Mouse (Mus musculus): Measurements from ENCODE around the gene Gp9. TPM values are rescaled to one million over a fixed set of nuclear protein-coding genes. Genes with fewer than 3 reads are reported as not detected.

The Gp9 gene
- total and polyA plus RNA-seq, 2 experiments from 2014 or later = not detected

DNA sequence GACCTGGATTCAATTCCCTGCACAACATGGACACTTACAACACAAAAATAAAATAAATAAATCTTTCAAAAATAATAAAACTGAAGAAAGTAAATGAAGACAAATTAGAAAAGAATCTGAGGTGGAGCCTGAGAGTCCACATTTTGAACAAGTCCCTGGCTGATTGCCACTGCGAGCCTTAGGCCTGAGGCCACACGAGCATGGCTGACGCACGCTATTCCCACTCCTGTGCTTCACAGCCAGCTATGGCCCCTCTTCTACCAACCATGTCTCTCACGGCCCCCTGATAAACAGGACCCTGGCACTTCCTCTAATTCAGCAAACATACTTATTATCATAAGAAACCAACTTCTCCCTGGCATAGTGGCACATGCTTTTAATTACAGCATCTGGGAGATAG, 8.7 kb downstream of the Gp9 start:
- peaks cover 8% of the 10 kb centered on the region; the same call in 1 of the 2 replicates for H3K36me3 ChIP-seq (ENCODE audit: insufficient read depth, low read length)
- H3K4me3 ChIP-seq (ENCODE audit: low read depth, low read length) = no peak overlapping the region
- H3K27ac ChIP-seq (ENCODE audit: low read depth, low read length) = no peak overlapping the region
- DNase-seq (ENCODE audit: low spot score) (no peak), ATAC-seq (ENCODE audit: low FRiP score) (no peak)
- H3K27me3 ChIP-seq (ENCODE audit: insufficient read depth, low read length) = no peaks in the 10 kb centered on the region
- H3K9ac ChIP-seq (replicated peaks; ENCODE audit: low read length, poor library complexity, severe bottlenecking) = no peak overlapping the region
- H3K9me3 ChIP-seq (ENCODE audit: low read length) = no peaks in the 10 kb centered on the region
- no peak overlapping the region for H3K4me2 ChIP-seq (ENCODE audit: low read depth, low read length, poor library complexity, severe bottlenecking)
- WGBS = 81% methylated on average over 5 of the region's 5 CpGs
- H3K4me1 ChIP-seq (ENCODE audit: insufficient read depth, low read length) = no peaks in the 10 kb centered on the region
- TF ChIP-seq CTCF (IDR thresholded peaks at IDR 0.05) = no peak

DNA sequence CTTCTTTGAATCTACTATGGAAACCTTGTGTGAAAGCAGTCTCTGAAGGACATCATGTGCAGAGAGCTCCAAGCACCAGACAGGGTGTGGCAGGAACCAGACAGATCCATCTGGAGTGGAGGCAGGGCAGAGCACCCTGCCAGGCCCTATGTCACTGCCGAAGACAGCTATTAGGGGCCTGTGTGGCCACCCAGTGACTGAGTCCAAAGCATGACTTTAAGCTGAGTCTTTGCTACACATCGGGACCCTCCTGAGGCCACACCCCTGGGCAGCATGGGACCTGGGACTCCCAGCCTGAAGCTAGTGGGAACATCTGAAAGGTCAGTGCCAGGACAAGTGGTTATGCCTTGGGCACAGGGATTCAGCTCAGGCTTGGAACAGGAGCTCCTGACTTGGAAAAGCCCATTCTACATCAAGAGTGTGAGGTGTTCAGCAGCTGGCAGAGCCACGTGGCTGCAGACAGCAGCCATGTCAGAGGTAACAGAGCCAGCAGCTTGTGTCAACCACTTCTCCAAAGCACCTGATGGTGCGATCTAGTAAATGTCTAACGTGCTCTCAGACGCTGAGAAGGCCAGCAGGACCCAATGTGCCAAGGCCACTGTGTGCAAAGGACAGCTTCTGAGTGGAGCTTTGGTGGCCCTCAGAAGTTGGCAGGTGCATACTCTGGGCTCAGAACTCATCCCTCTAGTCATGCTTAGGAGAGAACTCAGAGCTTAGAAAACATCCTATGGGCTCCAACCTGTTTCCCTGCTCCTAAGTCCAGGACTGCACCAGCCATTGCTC, 9.4 kb downstream of the Gp9 start:
- H3K27me3 ChIP-seq (ENCODE audit: insufficient read depth, low read length) = no peaks in the 10 kb centered on the region

DNA sequence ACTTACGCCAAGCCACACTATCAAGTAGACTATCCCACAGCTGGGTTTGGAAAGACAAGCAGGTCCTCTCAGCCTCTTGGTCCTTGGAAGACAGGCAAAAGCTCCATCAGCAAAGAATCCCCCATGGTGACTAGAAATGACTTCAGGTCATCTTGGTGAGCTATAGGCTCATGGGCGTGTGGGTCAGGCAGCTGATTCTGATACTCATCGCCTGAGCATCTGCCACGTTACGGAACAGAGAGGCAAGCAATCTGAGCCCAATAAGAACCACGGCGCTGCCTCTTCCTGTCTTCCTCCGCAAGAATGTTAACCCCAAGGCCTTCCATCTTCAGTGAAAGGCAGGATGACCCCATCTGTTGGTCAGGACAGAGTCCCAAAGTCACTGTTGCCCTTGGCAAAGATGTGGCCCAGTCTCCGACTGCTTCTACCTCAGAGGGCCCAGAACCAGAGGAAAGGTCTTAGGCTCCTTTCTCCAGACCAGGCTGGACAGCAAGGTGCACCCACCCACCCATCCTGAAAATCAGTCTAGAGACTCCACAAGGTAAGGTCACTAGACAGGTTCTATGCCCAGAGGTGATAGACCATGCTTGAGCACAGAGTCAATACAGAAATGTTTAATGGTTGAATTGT, 10.5 kb downstream of the Gp9 start:
- peaks cover 17% of the 10 kb centered on the region for H3K36me3 ChIP-seq (ENCODE audit: insufficient read depth, low read length)
- no peak overlapping the region for H3K9ac ChIP-seq (replicated peaks; ENCODE audit: low read length, poor library complexity, severe bottlenecking)
- H3K27me3 ChIP-seq (ENCODE audit: insufficient read depth, low read length) = no peaks in the 10 kb centered on the region
- TF ChIP-seq CTCF (IDR thresholded peaks at IDR 0.05) = no peak
- H3K4me1 ChIP-seq (ENCODE audit: insufficient read depth, low read length) = no peaks in the 10 kb centered on the region
- H3K4me3 ChIP-seq (ENCODE audit: low read depth, low read length) = no peak overlapping the region
- ATAC-seq (ENCODE audit: low FRiP score) = no peak
- 96% methylated on average over 9 of the region's 9 CpGs for WGBS
- no peaks in the 10 kb centered on the region for H3K9me3 ChIP-seq (ENCODE audit: low read length)
- DNase-seq (ENCODE audit: low spot score) = no peak
- H3K4me2 ChIP-seq (ENCODE audit: low read depth, low read length, poor library complexity, severe bottlenecking) = no peak overlapping the region
- no peak overlapping the region for H3K27ac ChIP-seq (ENCODE audit: low read depth, low read length)

More for the DNA sequence above, 9.4 kb downstream of the Gp9 start:
- ATAC-seq (ENCODE audit: low FRiP score) (no peak), DNase-seq (ENCODE audit: low spot score) (no peak)
- Histone ChIP-seq H3K27ac (ENCODE audit: low read depth, low read length) (no peak overlapping the region), H3K4me3 (ENCODE audit: low read depth, low read length) (no peak overlapping the region), H3K9me3 (ENCODE audit: low read length) (no peaks in the 10 kb centered on the region), H3K9ac (replicated peaks; ENCODE audit: low read length, poor library complexity, severe bottlenecking) (no peak overlapping the region), H3K4me1 (ENCODE audit: insufficient read depth, low read length) (no peaks in the 10 kb centered on the region), H3K36me3 (ENCODE audit: insufficient read depth, low read length) (peaks cover 14% of the 10 kb centered on the region), H3K4me2 (ENCODE audit: low read depth, low read length, poor library complexity, severe bottlenecking) (no peak overlapping the region)
- 89% methylated on average over 6 of the region's 6 CpGs for WGBS
- no peak for TF ChIP-seq CTCF (IDR thresholded peaks at IDR 0.05)

- peak; percentile 22 for DNase-seq (ENCODE audit: low spot score)
- no peak overlapping the region for H3K4me3 ChIP-seq (ENCODE audit: low read depth, low read length)
- no peak overlapping the region for H3K9ac ChIP-seq (replicated peaks; ENCODE audit: low read length, poor library complexity, severe bottlenecking)
Observed at GRCm38 (mm10) chr6:87788896-87789587, 11.2 kb downstream of the Gp9 start.

GRCm38 (mm10) chr6:87789791-87790190, 11.9 kb downstream of the Gp9 start:
- WGBS = 95% methylated on average over 6 of the region's 6 CpGs
- no peak for DNase-seq (ENCODE audit: low spot score)
- Histone ChIP-seq H3K9ac (replicated peaks; ENCODE audit: low read length, poor library complexity, severe bottlenecking) (no peak overlapping the region), H3K4me3 (ENCODE audit: low read depth, low read length) (no peak overlapping the region), H3K9me3 (ENCODE audit: low read length) (no peaks in the 10 kb centered on the region), H3K4me2 (ENCODE audit: low read depth, low read length, poor library complexity, severe bottlenecking) (no peak overlapping the region), H3K4me1 (ENCODE audit: insufficient read depth, low read length) (no peaks in the 10 kb centered on the region), H3K27me3 (ENCODE audit: insufficient read depth, low read length) (no peaks in the 10 kb centered on the region), H3K27ac (ENCODE audit: low read depth, low read length) (no peak overlapping the region), H3K36me3 (ENCODE audit: insufficient read depth, low read length) (peaks cover 21% of the 10 kb centered on the region)
- no peak for TF ChIP-seq CTCF (IDR thresholded peaks at IDR 0.05)
- ATAC-seq (ENCODE audit: low FRiP score) = no peak

More at GRCm38 (mm10) chr6:87788896-87789587, 11.2 kb downstream of the Gp9 start:
- WGBS = 27% methylated on average over 5 of the region's 5 CpGs
- Histone ChIP-seq H3K27me3 (ENCODE audit: insufficient read depth, low read length) (no peaks in the 10 kb centered on the region), H3K4me1 (ENCODE audit: insufficient read depth, low read length) (no peaks in the 10 kb centered on the region), H3K4me2 (ENCODE audit: low read depth, low read length, poor library complexity, severe bottlenecking) (no peak overlapping the region), H3K9me3 (ENCODE audit: low read length) (no peaks in the 10 kb centered on the region), H3K36me3 (ENCODE audit: insufficient read depth, low read length) (peaks cover 17% of the 10 kb centered on the region), H3K27ac (ENCODE audit: low read depth, low read length) (no peak overlapping the region)
- no peak for ATAC-seq (ENCODE audit: low FRiP score)
- TF ChIP-seq CTCF (IDR thresholded peaks at IDR 0.05) = no peak

All from midbrain, postnatal 0 days (tissue).